Mouse (Mus musculus): ENCODE measurements around the gene Scyl3. TPM values are rescaled to one million over a fixed set of nuclear protein-coding genes. Genes with fewer than 3 reads are reported as not detected.

Gene Scyl3
- polyA plus RNA-seq, 1 experiment from 2014 or later, result 15.9 TPM

DNA sequence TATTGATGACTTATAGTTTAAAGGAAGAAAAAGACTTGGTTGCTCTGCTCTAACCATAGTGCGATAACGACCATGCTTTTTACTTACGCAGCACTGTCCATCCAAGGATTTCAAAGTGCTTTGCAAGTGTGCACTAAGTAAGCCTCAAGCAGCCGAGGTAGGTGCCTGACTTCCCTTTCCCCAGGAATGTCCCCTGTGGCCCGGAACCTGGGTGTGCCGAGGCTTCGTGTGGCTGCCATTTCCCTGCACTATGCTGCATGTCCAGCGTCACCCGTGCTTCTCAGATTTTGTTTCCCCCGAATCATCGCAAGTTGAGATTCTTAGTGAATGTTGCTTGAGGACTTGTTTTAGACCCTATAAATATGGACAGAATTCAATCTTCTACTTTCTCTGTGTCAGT, 16.9 kb upstream of the Scyl3 start:
- H3K27ac ChIP-seq, result no peak overlapping the region
- 0 out of 2 replicates have a peak, but pooled peaks cover 3% of the 10 kb centered on the region for H3K4me1 ChIP-seq (replicated peaks; ENCODE audit: insufficient read depth, low read length)
- H3K36me3 ChIP-seq (ENCODE audit: insufficient read depth, low read length), result 0 out of 2 replicates have a peak, but pooled peaks cover under 1% of the 10 kb centered on the region
- no peak overlapping the region for H3K4me2 ChIP-seq (ENCODE audit: low read length)
- no peak overlapping the region for H3K9ac ChIP-seq (ENCODE audit: low read depth, low read length)
- ATAC-seq (replicated peaks; ENCODE audit: low FRiP score, low read depth), result no peak
- no peak for TF ChIP-seq CTCF (IDR thresholded peaks at IDR 0.05; ENCODE audit: low read depth)
- no peak overlapping the region for H3K4me3 ChIP-seq (replicated peaks; ENCODE audit: low read depth, low read length)
- no peaks in the 10 kb centered on the region for H3K9me3 ChIP-seq (replicated peaks; ENCODE audit: low read length)
- WGBS, result 93% methylated on average over 11 of the region's 11 CpGs
- no peak for DNase-seq (ENCODE audit: low spot score)
- H3K27me3 ChIP-seq (ENCODE audit: insufficient read depth, low read length), result no peaks in the 10 kb centered on the region

DNA sequence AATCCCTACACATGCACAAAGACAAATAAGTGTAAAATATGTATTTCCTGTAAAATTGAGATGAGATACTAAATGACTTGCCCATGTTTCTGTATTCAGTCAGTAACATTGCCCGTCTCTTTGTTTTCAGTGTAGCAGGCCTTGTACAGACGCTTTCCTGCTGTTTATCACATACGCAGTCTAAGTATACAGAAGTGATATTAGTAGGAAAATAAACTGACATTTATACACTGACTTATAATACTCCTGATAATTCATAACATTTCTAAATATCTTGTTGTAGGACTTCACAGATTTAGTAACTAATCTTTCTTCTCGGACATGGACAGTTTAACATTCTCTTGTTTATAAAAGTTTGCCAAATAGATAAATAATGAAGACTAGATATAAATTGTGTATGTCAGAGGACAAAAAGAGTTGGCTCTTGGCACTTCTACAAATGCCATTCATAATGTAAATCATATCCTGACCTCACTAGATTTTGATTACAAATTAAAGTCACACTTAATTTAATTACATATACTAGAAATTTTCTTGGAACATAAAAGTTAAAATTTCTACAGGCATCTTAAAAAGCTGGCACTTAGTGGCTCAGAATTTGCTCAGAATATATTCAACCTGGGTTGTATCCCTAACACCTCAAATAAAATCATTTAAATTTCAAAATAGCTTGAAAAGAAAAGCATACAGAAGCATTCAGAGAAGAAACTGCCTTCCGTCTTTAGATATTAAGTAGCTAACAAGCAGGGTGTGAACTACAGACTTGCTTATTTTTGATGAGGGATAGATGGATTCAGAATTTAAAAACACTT, 11.3 kb upstream of the Scyl3 start:
- H3K27me3 ChIP-seq (ENCODE audit: insufficient read depth, low read length), result no peaks in the 10 kb centered on the region
- H3K36me3 ChIP-seq (ENCODE audit: insufficient read depth, low read length), result 0 out of 2 replicates have a peak, but pooled peaks cover 3% of the 10 kb centered on the region
- no peak overlapping the region for H3K9ac ChIP-seq (ENCODE audit: low read depth, low read length)
- no peak overlapping the region for H3K4me2 ChIP-seq (ENCODE audit: low read length)
- no peak for ATAC-seq (replicated peaks; ENCODE audit: low FRiP score, low read depth)
- no peak overlapping the region for H3K27ac ChIP-seq
- 81% methylated on average over 5 of the region's 5 CpGs for WGBS
- no peaks in the 10 kb centered on the region for H3K4me1 ChIP-seq (replicated peaks; ENCODE audit: insufficient read depth, low read length)
- no peak for DNase-seq (ENCODE audit: low spot score)
- H3K9me3 ChIP-seq (replicated peaks; ENCODE audit: low read length), result no peaks in the 10 kb centered on the region
- no peak overlapping the region for H3K4me3 ChIP-seq (replicated peaks; ENCODE audit: low read depth, low read length)
- no peak for TF ChIP-seq CTCF (IDR thresholded peaks at IDR 0.05; ENCODE audit: low read depth)

DNA sequence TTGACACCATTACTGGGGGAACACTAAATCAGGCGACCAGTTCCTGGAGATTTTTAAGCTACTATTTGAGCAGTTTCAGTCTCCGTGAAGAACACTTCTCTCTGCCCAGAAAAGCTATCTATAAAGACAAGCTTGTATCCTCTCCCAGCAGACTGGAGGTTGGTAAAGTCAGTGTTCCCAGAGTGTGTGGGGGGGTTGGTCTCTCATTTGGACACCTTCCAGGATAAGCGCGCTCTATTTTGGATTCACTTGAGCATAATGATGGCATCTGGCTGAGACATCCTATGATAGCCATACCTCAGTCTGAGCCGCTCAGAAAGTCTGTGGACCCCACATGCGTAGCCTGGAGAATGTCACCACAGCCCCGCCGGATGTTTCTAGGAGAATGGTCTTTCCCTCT, 4.8 kb upstream of the Scyl3 start:
- Histone ChIP-seq H3K4me3 (replicated peaks; ENCODE audit: low read depth, low read length) (no peak overlapping the region), H3K4me1 (replicated peaks; ENCODE audit: insufficient read depth, low read length) (no peaks in the 10 kb centered on the region), H3K36me3 (ENCODE audit: insufficient read depth, low read length) (no peaks in the 10 kb centered on the region), H3K9ac (ENCODE audit: low read depth, low read length) (no peak overlapping the region), H3K27me3 (ENCODE audit: insufficient read depth, low read length) (no peaks in the 10 kb centered on the region), H3K9me3 (replicated peaks; ENCODE audit: low read length) (no peaks in the 10 kb centered on the region), H3K4me2 (ENCODE audit: low read length) (no peak overlapping the region), H3K27ac (no peak overlapping the region)
- TF ChIP-seq CTCF (IDR thresholded peaks at IDR 0.05; ENCODE audit: low read depth), result no peak
- ATAC-seq (replicated peaks; ENCODE audit: low FRiP score, low read depth), result no peak
- no peak for DNase-seq (ENCODE audit: low spot score)
- 90% methylated on average over 8 of the region's 8 CpGs for WGBS

DNA sequence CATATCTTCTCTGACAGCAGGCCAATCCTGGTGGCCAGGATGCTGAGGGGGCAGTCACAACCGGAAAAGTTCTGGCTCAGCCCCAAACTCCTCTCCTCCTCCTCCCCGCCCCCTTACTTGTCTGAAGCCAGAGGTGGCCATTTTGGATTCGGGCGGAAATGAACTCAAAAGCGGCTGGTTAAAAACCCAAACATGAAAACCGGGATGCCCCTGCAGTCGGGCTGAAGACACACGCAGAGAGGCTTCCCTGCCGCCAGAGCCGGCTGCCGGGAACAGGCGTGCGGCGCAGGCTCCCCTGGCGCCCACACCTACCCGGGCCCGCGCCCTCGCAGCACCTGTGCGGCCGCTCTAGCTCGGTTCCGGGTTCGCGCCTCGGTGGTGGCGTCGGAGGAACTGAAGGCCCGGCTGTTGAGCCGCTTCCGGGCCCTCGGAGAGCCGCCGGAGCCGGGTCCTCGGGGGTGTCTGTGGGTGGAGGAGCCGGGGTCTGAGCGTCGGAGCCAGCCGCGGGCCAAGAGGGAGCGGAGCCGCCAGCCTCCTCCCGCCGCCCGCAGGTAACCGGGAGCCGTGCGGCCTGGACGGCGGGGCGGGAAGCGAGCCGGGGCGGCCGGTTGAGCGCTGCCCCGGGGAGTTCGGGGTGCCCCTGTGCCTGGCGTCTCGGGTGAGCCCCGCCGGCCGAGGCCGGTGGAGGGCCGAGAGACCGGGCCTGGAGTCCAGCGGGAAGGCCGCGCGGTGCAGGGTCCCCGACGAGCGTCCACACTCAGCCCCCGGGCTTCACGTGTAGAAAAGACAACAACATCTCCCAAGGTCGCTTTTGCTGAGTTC, 947 bp downstream of the Scyl3 start:
- 2% methylated on average over 76 of the region's 77 CpGs for WGBS
- Histone ChIP-seq H3K4me1 (replicated peaks; ENCODE audit: insufficient read depth, low read length) (0 out of 2 replicates have a peak, but pooled peaks cover 4% of the 10 kb centered on the region), H3K9me3 (replicated peaks; ENCODE audit: low read length) (no peaks in the 10 kb centered on the region), H3K9ac (ENCODE audit: low read depth, low read length) (peak overlapping the region; percentile 95), H3K36me3 (ENCODE audit: insufficient read depth, low read length) (peaks cover 12% of the 10 kb centered on the region; the same call in 1 of the 2 replicates), H3K27me3 (ENCODE audit: insufficient read depth, low read length) (no peaks in the 10 kb centered on the region), H3K4me2 (ENCODE audit: low read length) (peak overlapping the region; percentile 74), H3K4me3 (replicated peaks; ENCODE audit: low read depth, low read length) (peak overlapping the region; percentile 85), H3K27ac (peak overlapping the region; percentile 74)
- DNase-seq (ENCODE audit: low spot score), result peak; percentile 93
- no peak for TF ChIP-seq CTCF (IDR thresholded peaks at IDR 0.05; ENCODE audit: low read depth)
- peak; percentile 92 for ATAC-seq (replicated peaks; ENCODE audit: low FRiP score, low read depth)

DNA sequence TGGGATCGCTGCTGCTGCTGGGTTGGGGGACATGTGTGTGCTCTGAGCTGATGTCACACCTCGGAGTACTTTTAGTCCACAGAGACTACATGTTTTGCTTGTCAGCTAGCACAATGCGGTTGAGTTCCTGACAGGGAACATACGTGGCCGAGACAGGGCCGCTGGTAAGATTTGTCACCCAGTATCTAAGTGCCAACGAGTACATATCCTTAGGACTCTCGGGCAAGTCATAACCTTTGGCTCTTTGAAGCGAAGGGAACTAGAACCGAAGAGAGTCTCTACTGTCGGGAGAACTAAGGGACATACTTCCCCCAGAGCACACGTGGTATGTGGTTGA, 1.5 kb downstream of the Scyl3 start:
- H3K4me1 ChIP-seq (replicated peaks; ENCODE audit: insufficient read depth, low read length), result 0 out of 2 replicates have a peak, but pooled peaks cover 4% of the 10 kb centered on the region
- H3K27me3 ChIP-seq (ENCODE audit: insufficient read depth, low read length), result no peaks in the 10 kb centered on the region
- peak overlapping the region; percentile 85 for H3K4me3 ChIP-seq (replicated peaks; ENCODE audit: low read depth, low read length)
- H3K9me3 ChIP-seq (replicated peaks; ENCODE audit: low read length), result no peaks in the 10 kb centered on the region
- H3K27ac ChIP-seq, result peak overlapping the region; percentile 74
- peak overlapping the region; percentile 95 for H3K9ac ChIP-seq (ENCODE audit: low read depth, low read length)
- WGBS, result 2% methylated on average over 12 of the region's 12 CpGs
- no peak; the same call in 1 of the 2 replicates for ATAC-seq (replicated peaks; ENCODE audit: low FRiP score, low read depth)
- H3K4me2 ChIP-seq (ENCODE audit: low read length), result peak overlapping the region; percentile 74
- peaks cover 16% of the 10 kb centered on the region; the same call in 1 of the 2 replicates for H3K36me3 ChIP-seq (ENCODE audit: insufficient read depth, low read length)
- no peak for TF ChIP-seq CTCF (IDR thresholded peaks at IDR 0.05; ENCODE audit: low read depth)
- DNase-seq (ENCODE audit: low spot score), result peak; percentile 30

DNA sequence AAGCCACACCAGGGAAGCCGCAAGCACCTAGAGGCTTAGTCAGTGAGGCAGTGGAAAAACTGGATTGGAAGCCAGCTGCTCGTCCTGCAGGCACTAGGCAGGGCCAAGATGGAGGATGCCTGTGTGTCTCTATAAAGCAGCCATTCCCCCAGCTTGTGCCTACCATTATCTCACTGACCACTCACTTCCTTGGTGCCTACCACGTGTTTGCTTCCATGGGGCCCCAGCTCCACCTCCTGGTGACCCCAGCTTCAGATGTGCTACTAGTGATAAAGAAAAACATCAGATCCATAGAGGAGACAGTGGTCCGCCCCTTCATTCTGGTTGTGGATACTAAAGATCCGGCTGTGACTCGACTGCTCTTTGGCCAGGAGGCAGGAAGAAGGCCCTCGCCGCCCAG, 2.9 kb downstream of the Scyl3 start:
- 85% methylated on average over 8 of the region's 8 CpGs for WGBS
- H3K27ac ChIP-seq, result no peak overlapping the region
- DNase-seq (ENCODE audit: low spot score) (no peak), ATAC-seq (replicated peaks; ENCODE audit: low FRiP score, low read depth) (no peak)
- H3K36me3 ChIP-seq (ENCODE audit: insufficient read depth, low read length), result peaks cover 29% of the 10 kb centered on the region
- no peak for TF ChIP-seq CTCF (IDR thresholded peaks at IDR 0.05; ENCODE audit: low read depth)
- no peak overlapping the region for H3K9ac ChIP-seq (ENCODE audit: low read depth, low read length)
- no peaks in the 10 kb centered on the region for H3K27me3 ChIP-seq (ENCODE audit: insufficient read depth, low read length)
- no peak overlapping the region for H3K4me2 ChIP-seq (ENCODE audit: low read length)
- H3K9me3 ChIP-seq (replicated peaks; ENCODE audit: low read length), result no peaks in the 10 kb centered on the region
- H3K4me3 ChIP-seq (replicated peaks; ENCODE audit: low read depth, low read length), result no peak overlapping the region
- H3K4me1 ChIP-seq (replicated peaks; ENCODE audit: insufficient read depth, low read length), result 0 out of 2 replicates have a peak, but pooled peaks cover 4% of the 10 kb centered on the region

All from kidney, postnatal 0 days (tissue).